Mouse (Mus musculus): ENCODE data around the gene Ctdsp2. TPM values are rescaled to one million over a fixed set of nuclear protein-coding genes. Genes with fewer than 3 reads are reported as not detected.

The Ctdsp2 gene
- polyA plus RNA-seq, 1 experiment from 2014 or later: 34.5 TPM

- 0 out of 2 replicates have a peak, but pooled peaks have one; percentile 16 for ATAC-seq
- no peak overlapping the region for H3K4me3 ChIP-seq (ENCODE audit: low read depth, low read length)
- H3K4me1 ChIP-seq (ENCODE audit: control insufficient read depth, insufficient read depth, low read length): peaks cover 10% of the 10 kb centered on the region
- DNase-seq (ENCODE audit: low spot score): peak; percentile 8
- no peaks in the 10 kb centered on the region for H3K36me3 ChIP-seq (ENCODE audit: control insufficient read depth, insufficient read depth, low read length)
- no peak overlapping the region for H3K27ac ChIP-seq (ENCODE audit: low read depth, low read length)
- H3K27me3 ChIP-seq (replicated peaks; ENCODE audit: control insufficient read depth, insufficient read depth, low read length): no peaks in the 10 kb centered on the region
- no peaks in the 10 kb centered on the region for H3K9me3 ChIP-seq (replicated peaks; ENCODE audit: control insufficient read depth, low read length)
- no peak overlapping the region for H3K4me2 ChIP-seq (ENCODE audit: low read length)
- H3K9ac ChIP-seq (ENCODE audit: low read length): no peak overlapping the region; the same call in 1 of the 2 replicates
- 49% methylated on average over 18 of the region's 18 CpGs for WGBS
Observed at GRCm38 (mm10) chr10:126935556-126936381, 42.7 kb upstream of the Ctdsp2 start.

GRCm38 (mm10) chr10:126940949-126941348 lies 37.6 kb upstream of the Ctdsp2 start:
- H3K4me3 ChIP-seq (ENCODE audit: low read depth, low read length): no peak overlapping the region
- no peaks in the 10 kb centered on the region for H3K9me3 ChIP-seq (replicated peaks; ENCODE audit: control insufficient read depth, low read length)
- no peaks in the 10 kb centered on the region for H3K4me1 ChIP-seq (ENCODE audit: control insufficient read depth, insufficient read depth, low read length)
- no peaks in the 10 kb centered on the region for H3K36me3 ChIP-seq (ENCODE audit: control insufficient read depth, insufficient read depth, low read length)
- H3K4me2 ChIP-seq (ENCODE audit: low read length): no peak overlapping the region
- no peak for DNase-seq (ENCODE audit: low spot score)
- no peak for ATAC-seq
- H3K9ac ChIP-seq (ENCODE audit: low read length): no peak overlapping the region
- H3K27ac ChIP-seq (ENCODE audit: low read depth, low read length): no peak overlapping the region
- no peaks in the 10 kb centered on the region for H3K27me3 ChIP-seq (replicated peaks; ENCODE audit: control insufficient read depth, insufficient read depth, low read length)
- WGBS: 78% methylated on average over 7 of the region's 7 CpGs

GRCm38 (mm10) chr10:126945531-126945930 lies 33.0 kb upstream of the Ctdsp2 start:
- WGBS: 92% methylated on average over 5 of the region's 5 CpGs
- Histone ChIP-seq H3K4me2 (ENCODE audit: low read length) (no peak overlapping the region), H3K9ac (ENCODE audit: low read length) (no peak overlapping the region), H3K36me3 (ENCODE audit: control insufficient read depth, insufficient read depth, low read length) (no peaks in the 10 kb centered on the region), H3K4me1 (ENCODE audit: control insufficient read depth, insufficient read depth, low read length) (no peaks in the 10 kb centered on the region), H3K27ac (ENCODE audit: low read depth, low read length) (no peak overlapping the region), H3K27me3 (replicated peaks; ENCODE audit: control insufficient read depth, insufficient read depth, low read length) (no peaks in the 10 kb centered on the region), H3K9me3 (replicated peaks; ENCODE audit: control insufficient read depth, low read length) (no peaks in the 10 kb centered on the region), H3K4me3 (ENCODE audit: low read depth, low read length) (no peak overlapping the region)
- DNase-seq (ENCODE audit: low spot score) (no peak), ATAC-seq (no peak)

- H3K36me3 ChIP-seq (ENCODE audit: control insufficient read depth, insufficient read depth, low read length): no peaks in the 10 kb centered on the region
- H3K4me1 ChIP-seq (ENCODE audit: control insufficient read depth, insufficient read depth, low read length): no peaks in the 10 kb centered on the region
- H3K4me2 ChIP-seq (ENCODE audit: low read length): no peak overlapping the region
- H3K27ac ChIP-seq (ENCODE audit: low read depth, low read length): no peak overlapping the region
- no peaks in the 10 kb centered on the region for H3K9me3 ChIP-seq (replicated peaks; ENCODE audit: control insufficient read depth, low read length)
- no peak for DNase-seq (ENCODE audit: low spot score)
- no peak overlapping the region for H3K4me3 ChIP-seq (ENCODE audit: low read depth, low read length)
- ATAC-seq: no peak
- no peak overlapping the region for H3K9ac ChIP-seq (ENCODE audit: low read length)
- no peaks in the 10 kb centered on the region for H3K27me3 ChIP-seq (replicated peaks; ENCODE audit: control insufficient read depth, insufficient read depth, low read length)
- WGBS: 85% methylated on average over 5 of the region's 5 CpGs
Observed at GRCm38 (mm10) chr10:126949824-126950223, 28.7 kb upstream of the Ctdsp2 start.

GRCm38 (mm10) chr10:126950572-126950971 lies 27.9 kb upstream of the Ctdsp2 start:
- Histone ChIP-seq H3K9ac (ENCODE audit: low read length) (no peak overlapping the region), H3K27me3 (replicated peaks; ENCODE audit: control insufficient read depth, insufficient read depth, low read length) (no peaks in the 10 kb centered on the region), H3K4me3 (ENCODE audit: low read depth, low read length) (no peak overlapping the region), H3K27ac (ENCODE audit: low read depth, low read length) (no peak overlapping the region), H3K4me1 (ENCODE audit: control insufficient read depth, insufficient read depth, low read length) (no peaks in the 10 kb centered on the region), H3K9me3 (replicated peaks; ENCODE audit: control insufficient read depth, low read length) (no peaks in the 10 kb centered on the region), H3K4me2 (ENCODE audit: low read length) (no peak overlapping the region), H3K36me3 (ENCODE audit: control insufficient read depth, insufficient read depth, low read length) (no peaks in the 10 kb centered on the region)
- DNase-seq (ENCODE audit: low spot score): no peak
- no peak for ATAC-seq
- whole genome bisulfite sequencing: 91% methylated on average over 4 of the region's 4 CpGs

GRCm38 (mm10) chr10:126952375-126952774 lies 26.1 kb upstream of the Ctdsp2 start:
- no peaks in the 10 kb centered on the region for H3K36me3 ChIP-seq (ENCODE audit: control insufficient read depth, insufficient read depth, low read length)
- no peak for DNase-seq (ENCODE audit: low spot score)
- no peak overlapping the region for H3K4me3 ChIP-seq (ENCODE audit: low read depth, low read length)
- no peaks in the 10 kb centered on the region for H3K9me3 ChIP-seq (replicated peaks; ENCODE audit: control insufficient read depth, low read length)
- H3K4me1 ChIP-seq (ENCODE audit: control insufficient read depth, insufficient read depth, low read length): peaks cover 9% of the 10 kb centered on the region; the same call in 1 of the 2 replicates
- no peaks in the 10 kb centered on the region for H3K27me3 ChIP-seq (replicated peaks; ENCODE audit: control insufficient read depth, insufficient read depth, low read length)
- H3K27ac ChIP-seq (ENCODE audit: low read depth, low read length): no peak overlapping the region
- no peak overlapping the region for H3K4me2 ChIP-seq (ENCODE audit: low read length)
- H3K9ac ChIP-seq (ENCODE audit: low read length): no peak overlapping the region
- 95% methylated on average over 1 of the region's 1 CpGs for WGBS
- ATAC-seq: no peak

- Histone ChIP-seq H3K9me3 (replicated peaks; ENCODE audit: control insufficient read depth, low read length) (no peaks in the 10 kb centered on the region), H3K4me1 (ENCODE audit: control insufficient read depth, insufficient read depth, low read length) (peaks cover 10% of the 10 kb centered on the region; the same call in 1 of the 2 replicates), H3K27ac (ENCODE audit: low read depth, low read length) (no peak overlapping the region), H3K36me3 (ENCODE audit: control insufficient read depth, insufficient read depth, low read length) (no peaks in the 10 kb centered on the region), H3K27me3 (replicated peaks; ENCODE audit: control insufficient read depth, insufficient read depth, low read length) (no peaks in the 10 kb centered on the region), H3K4me2 (ENCODE audit: low read length) (no peak overlapping the region), H3K4me3 (ENCODE audit: low read depth, low read length) (no peak overlapping the region), H3K9ac (ENCODE audit: low read length) (no peak overlapping the region)
- DNase-seq (ENCODE audit: low spot score) (peak; percentile 15), ATAC-seq (no peak)
- 85% methylated on average over 3 of the region's 3 CpGs for WGBS
Observed at GRCm38 (mm10) chr10:126953029-126953471, 25.5 kb upstream of the Ctdsp2 start.

- Histone ChIP-seq H3K4me3 (ENCODE audit: low read depth, low read length) (no peak overlapping the region), H3K9me3 (replicated peaks; ENCODE audit: control insufficient read depth, low read length) (no peaks in the 10 kb centered on the region), H3K4me2 (ENCODE audit: low read length) (peak overlapping the region; percentile 20), H3K4me1 (ENCODE audit: control insufficient read depth, insufficient read depth, low read length) (peaks cover 10% of the 10 kb centered on the region; the same call in 1 of the 2 replicates), H3K27me3 (replicated peaks; ENCODE audit: control insufficient read depth, insufficient read depth, low read length) (no peaks in the 10 kb centered on the region), H3K27ac (ENCODE audit: low read depth, low read length) (peak overlapping the region; percentile 86), H3K9ac (ENCODE audit: low read length) (peak overlapping the region; percentile 44), H3K36me3 (ENCODE audit: control insufficient read depth, insufficient read depth, low read length) (no peaks in the 10 kb centered on the region)
- DNase-seq (ENCODE audit: low spot score): peak; percentile 75
- 4% methylated on average over 15 of the region's 15 CpGs for WGBS
- peak; percentile 10; the same call in 1 of the 2 replicates for ATAC-seq
Observed at GRCm38 (mm10) chr10:126956692-126957358, 21.7 kb upstream of the Ctdsp2 start.
